Mouse (Mus musculus) CH12.LX (cell line): ENCODE data around the gene Grap2.

ENCODE experiments used
- CTCF ChIP-seq, 2 experiments: IDR thresholded peaks in 1 of 2; conservative IDR thresholded peaks in 1 of 2; 2 replicates each; pipeline ENCODE4 v1.5.1; 2011 to 2012; ENCODE audit warnings: low read depth in 2 of 2, low read length in 2 of 2, improper control_type of control experiment in 1 of 2, inconsistent platforms in 1 of 2, mild to moderate bottlenecking in 1 of 2, moderate library complexity in 1 of 2
- MEF2A ChIP-seq: IDR thresholded peaks from 2 replicates; pipeline ENCODE4 v1.6.1; 2014; ENCODE audit warnings: low read depth, mild to moderate bottlenecking, inconsistent platforms, low read length, improper control_type of control experiment, borderline replicate concordance
- MYC ChIP-seq: IDR thresholded peaks from 2 replicates; pipeline ENCODE4 v1.6.1; 2011; ENCODE audit warnings: low read depth, mild to moderate bottlenecking, improper control_type of control experiment, low read length
- POLR2A ChIP-seq: IDR thresholded peaks from 2 replicates; pipeline ENCODE4 v1.6.1; 2011; ENCODE audit warnings: low read depth, mild to moderate bottlenecking, improper control_type of control experiment, low read length
- USF2 ChIP-seq: conservative IDR thresholded peaks from 2 replicates; pipeline ENCODE4 v1.6.1; 2011; ENCODE audit warnings: low read depth, low read length, improper control_type of control experiment

GRCm38 (mm10) chr15:80571611-80572010 lies 783 bp upstream of the Grap2 start:
- no peak for TF ChIP-seq POLR2A
- TF ChIP-seq MYC: no peak
- 0 out of 2 replicates have a peak, but pooled peaks have one; percentile 7 for TF ChIP-seq MEF2A
- TF ChIP-seq CTCF (conservative IDR thresholded peaks at IDR 0.05 in 1 of 2, IDR thresholded peaks at IDR 0.05 in 1 of 2; ENCODE audit: low read depth in 2 of 2, low read length in 2 of 2): no peak
- no peak for TF ChIP-seq USF2
